Mouse (Mus musculus) lung, postnatal 0 days (tissue): Measurements from ENCODE around the gene Zfpm1.
A peak's percentile ranks its signal among the peaks of the same experiment; 100 is the strongest.

Experiments used
- CTCF ChIP-seq: IDR thresholded peaks from 2 replicates; pipeline ENCODE4 v1.5.1; 2016; ENCODE audit warnings: antibody characterized with exemption, mild to moderate bottlenecking
- EP300 ChIP-seq: IDR thresholded peaks from 2 replicates; pipeline ENCODE4 v1.6.1; 2016; ENCODE audit warnings: antibody characterized with exemption, mild to moderate bottlenecking, control low read depth

- TF ChIP-seq CTCF (peak; percentile 41), EP300 (no peak)
These were observed 56.9 kb downstream of the Zfpm1 start for GRCm38 (mm10) chr8:122338852-122339251.
